Mouse (Mus musculus): Measurements from ENCODE around the gene Ttc33.

The Ttc33 gene

DNA sequence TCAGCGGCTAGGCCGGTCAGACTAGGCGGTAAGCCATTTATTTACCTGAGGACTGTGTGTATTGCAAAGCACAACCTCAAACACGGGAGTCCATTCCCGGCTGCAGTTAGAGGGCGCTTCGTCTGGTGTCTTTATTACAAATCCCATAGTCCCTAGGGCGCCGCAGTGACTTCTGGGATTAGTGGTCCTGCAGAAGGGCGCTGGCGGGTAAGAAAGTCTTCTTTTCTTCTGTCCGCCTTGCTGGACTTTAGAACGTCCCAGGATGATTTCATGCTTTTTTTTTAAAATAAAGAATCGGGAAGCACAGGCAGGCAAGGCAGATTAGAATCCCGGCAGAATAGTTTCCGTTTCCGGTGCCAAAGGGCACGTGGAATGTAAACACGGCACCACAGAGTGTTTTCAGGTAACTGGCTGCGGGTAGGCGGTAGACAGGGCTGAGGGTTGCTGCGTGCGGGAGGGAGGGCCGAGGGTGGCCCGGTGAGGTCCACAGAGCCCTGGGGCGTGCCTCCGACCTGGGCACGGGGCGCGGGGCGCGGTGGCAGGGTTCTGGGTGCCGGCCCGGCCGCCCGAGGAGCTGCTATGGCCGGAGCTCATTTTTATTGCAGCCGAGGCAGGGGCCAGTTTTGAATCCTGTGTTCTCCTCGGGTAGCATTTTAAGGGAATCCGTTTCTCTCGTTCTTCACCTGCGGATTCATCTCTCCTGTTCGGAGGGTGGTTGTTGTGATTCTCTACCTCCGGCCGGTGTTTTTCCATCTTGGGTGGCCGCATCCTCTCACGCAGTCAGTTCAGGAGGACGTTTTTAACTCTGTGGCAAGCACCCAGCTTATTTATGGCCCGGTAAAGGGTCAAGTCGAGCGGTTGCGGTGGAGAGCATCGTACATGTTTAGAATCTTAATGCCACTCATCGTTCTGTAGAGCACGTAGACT, at the start of gene Ttc33:
TSS of gene Ttc33 (plus strand) at position 160 of the 927 bp plus-strand sequence.
- in situ Hi-C loops (cut with MboI), result loop anchor here (25.0 kb wide), 1 partner anchor 1027 kb away; no protein-coding TSS in a partner anchor

DNA sequence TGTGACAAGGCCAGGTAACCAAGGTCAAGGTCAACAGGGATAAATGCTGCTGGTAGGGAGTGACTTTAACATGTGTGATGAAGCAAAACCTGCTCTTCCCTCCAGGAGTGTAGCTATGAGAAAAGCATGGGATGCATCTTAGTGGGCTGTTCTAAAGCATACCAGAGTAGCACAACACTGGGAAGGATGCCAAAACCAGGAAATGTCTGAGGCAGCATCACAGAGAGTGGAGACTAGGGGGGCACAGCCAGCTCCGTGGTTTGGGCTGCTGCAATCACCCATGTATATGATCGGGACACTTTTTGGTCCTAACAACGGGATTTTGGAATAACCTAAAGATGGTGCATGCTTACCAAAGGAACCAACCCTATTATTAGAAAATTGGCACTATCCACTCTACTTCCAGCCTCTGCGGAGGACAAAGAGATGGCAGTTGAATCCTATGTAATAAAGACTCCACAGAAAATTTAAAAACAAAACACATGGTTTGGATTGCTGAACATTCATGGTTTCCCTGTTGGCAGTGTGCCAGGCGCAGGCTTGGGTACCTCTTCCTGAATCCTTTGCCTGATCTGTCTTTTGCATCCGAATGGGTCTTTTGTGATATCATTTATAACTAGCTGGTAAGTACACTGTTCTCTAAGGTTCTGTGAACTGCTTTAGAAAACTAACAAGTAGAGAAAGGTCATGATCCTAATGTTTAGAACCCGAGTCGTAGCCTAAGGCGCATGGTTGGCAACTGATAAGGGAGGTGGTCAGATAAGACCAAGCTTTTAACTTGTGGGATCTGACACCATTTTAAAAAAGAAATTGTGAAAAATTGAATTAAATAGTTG, 47.1 kb upstream of the Ttc33 start:
- in situ Hi-C loops (cut with MboI), result no loop called here

DNA sequence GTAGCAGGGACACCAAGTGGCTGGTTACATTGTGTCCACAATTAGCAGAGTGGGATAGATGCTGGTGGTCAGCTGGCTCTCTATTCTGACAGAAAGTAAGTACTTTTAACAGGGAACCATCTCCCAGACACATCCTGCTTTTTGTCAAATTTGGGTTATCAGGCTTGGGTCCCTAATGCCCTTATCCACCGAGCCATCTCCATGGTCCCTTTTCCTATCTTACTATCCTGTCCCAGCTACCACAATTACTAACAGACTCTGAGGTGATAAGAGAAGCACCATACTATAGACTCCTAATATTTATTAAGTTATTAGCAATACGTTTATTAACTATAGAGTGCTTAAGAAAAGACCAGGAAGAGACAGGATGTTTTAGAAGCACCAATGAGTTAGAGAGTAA, 46.0 kb upstream of the Ttc33 start:
- in situ Hi-C loops (cut with MboI), result no loop called here

- in situ Hi-C loops (cut with MboI), result no loop called here
Observed at GRCm38 (mm10) chr15:5139863-5140262, 45.5 kb upstream of the Ttc33 start.

DNA sequence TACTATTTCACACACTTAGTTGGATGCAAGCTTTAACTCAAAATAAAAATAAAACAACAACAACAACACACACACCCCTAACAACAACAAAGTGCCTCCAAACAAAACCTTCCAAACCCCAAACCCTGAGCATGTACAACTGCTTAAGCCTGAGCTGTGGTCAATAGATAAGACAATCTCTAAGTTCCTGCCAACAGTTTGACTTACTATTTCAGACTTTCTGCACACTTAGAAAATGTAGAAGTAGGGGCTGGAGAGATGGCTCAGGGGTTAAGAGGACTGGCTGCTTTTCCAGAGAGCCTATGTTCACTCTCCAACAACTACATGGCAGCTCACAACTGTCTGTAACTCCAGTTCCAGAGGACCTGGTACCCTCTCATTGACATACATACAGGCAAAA, 45.0 kb upstream of the Ttc33 start:
- in situ Hi-C loops (cut with MboI), result no loop called here

DNA sequence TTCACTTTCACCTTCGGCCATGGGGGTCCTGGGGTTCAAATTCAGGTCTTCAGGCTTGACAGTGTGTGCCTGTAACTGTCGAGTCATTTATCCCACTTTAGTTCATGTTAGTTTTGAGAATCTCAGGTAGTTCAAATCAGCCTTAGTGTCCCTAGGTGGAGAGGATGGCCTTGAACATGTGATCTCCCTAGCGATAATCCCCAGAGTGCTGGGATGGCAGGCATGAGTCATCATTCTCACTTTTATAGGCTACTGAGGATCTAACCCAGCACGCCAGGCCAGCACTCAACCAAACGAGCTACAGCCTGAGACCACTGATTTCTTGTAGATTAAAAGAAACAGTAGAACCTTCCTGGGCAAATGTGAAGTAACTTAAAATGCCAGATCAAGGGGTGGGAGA, 43.3 kb upstream of the Ttc33 start:
- in situ Hi-C loops (cut with MboI), result no loop called here

DNA sequence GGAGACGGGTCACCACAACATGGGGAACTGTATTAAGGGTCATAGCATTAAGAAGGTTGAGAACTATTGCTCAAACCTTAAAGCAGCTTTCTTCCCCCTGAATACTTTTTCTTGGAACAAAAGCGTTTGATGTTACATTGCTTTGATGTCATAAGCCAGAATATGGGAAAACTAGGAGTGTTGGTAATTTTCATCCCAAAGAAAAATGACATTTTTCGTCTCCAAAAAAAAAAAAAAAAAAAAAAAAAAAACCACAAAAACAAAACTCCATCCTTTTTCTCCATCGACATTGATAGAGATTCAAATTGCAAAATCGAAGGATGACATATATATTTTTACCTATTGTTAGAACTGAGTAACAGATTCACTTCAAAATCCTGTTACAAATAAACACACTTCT, 42.6 kb upstream of the Ttc33 start:
- in situ Hi-C loops (cut with MboI), result no loop called here

DNA sequence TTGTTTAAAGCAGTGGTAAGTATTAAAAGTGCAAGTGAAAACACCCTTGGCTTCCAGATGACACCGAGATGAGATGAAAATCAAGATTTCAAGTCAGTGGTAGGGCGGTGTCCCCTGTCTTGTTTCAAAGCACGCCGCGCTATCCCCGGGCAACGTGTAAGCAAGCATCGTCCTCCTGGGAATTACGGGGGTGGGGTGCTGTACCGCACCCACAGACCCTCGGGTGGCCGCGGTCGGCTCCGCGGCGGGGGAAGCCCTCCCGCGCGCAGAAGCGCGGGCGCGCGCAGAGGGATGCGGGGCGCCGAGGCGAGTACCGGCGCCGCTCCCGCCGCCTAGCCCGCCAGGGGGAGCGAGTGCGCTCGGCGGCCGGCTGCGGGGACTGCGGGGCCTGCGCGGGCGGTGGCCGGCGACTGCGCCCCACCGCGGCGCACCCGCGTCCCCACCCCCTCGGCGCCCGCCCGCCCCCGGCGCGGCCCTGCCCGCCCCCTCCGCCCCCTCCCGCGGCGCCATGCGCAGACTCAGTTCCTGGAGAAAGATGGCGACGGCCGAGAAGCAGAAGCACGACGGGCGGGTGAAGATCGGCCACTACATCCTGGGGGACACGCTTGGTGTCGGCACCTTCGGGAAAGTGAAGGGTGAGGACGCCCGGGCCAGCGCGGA, 41.8 kb upstream of the Ttc33 start, which contains the start of gene Prkaa1:
TSS of gene Prkaa1 (plus strand) at position 501 of the 660 bp plus-strand sequence.
- in situ Hi-C loops (cut with MboI), result no loop called here

DNA sequence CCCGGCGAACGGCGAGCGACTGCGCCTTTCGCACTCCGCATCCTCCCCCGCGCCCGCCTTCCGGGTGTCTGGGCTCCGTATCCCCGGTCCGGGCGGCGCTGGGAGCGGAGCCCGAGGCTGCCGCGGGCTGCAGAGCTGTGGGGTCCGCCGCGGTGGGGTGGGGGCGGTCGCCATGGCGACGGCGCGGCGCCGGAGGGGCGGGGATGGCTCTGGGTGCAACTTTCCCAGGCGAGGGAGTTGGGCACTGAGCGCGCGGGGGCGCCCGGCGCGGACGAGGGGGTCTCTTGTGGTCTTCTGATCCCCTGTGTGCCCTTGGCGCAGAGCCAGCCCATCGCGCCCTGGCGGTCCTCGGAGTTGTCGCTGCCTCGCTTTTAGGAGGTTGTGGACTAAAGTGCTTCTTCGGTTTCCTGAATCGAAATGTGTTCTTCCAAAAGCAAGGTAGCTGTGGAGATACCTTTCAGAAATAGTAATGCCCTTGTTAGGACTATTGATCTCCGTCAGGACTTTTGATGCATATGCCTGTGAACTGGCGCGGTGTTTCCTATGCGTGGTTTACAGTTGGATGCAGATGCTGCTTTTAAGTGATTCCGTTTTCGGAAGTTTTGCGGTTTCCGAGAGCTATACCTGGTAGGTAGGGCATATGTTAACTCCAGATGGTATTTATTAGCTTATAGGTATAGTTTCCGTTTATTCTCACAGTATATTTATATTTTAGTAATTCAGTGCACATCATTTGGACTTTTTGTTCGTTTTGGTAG, 41.1 kb upstream of the Ttc33 start:
- in situ Hi-C loops (cut with MboI), result no loop called here

DNA sequence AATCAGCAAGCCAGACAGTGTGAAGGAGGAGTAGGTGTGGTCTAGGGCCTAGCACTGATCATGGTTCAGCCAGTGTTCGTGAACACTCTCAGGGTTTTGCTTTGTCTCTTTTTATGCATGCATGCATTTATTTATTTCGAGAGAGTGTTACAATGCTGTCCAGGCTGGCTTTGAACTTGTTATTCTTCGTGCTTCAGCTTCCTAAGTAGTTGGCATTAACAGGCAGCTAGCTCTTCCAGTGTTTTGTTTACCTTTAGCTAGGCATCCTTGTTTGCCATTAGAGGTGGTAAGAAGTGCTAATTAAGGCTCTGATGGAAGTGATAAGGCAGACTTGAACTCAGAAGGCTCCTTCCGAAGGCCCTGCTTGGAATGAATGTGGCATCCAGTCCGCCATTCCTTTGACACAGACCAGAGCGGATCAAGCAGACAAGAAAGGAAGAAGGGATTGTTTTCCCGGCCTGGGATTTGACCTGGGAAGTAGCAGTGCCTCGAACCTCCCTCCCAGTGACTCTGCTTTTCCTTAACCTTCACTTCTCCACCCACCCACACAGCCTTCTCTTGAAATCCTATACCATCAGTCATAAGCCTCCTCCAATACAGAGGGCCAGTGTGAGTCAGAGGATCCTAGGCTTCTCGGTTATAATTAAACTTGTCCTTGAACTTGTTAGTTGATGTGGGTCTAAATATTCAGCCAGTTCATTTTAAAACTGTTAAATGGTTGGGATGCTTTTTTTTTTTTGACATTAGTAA, 40.0 kb upstream of the Ttc33 start:
- in situ Hi-C loops (cut with MboI), result no loop called here

DNA sequence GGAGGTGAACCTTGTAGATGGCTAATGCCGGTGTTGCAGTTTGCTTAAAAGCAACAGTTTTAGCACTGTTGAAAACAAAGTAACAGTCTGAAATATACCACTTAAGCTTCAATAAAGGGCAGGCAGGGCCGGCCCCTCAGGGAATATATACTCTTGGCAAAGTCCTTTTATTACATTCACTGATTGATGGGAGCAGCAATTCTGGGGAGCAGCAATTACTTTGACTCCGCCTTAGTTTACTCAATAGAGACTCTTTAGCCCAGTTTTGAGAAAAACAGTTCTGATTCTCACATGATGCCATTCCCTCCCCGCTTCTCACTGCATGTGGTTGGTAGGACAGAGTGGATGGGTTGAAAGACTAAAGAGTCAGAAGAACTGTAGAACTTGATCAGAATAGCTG, 36.1 kb upstream of the Ttc33 start:
- in situ Hi-C loops (cut with MboI), result no loop called here

DNA sequence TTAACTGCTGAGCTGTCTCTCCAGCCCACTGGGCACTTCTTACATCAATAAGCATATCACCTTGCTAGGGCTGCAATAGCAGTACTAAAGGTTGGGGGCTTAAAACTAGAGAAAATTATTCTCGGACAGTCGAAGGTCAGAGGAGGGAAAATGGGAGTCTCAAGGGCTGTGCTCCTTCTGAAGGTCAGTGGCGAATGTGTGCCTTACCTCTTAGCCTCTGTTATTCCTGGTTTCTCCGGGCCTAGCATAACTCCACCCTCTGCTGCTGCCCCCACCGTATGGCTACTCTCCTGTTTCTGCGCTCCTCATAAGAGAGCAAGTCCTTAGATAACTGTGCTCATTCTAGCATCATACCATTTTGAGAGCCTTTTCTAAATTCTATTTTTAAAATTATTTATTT, 33.2 kb upstream of the Ttc33 start:
- in situ Hi-C loops (cut with MboI), result no loop called here

GRCm38 (mm10) chr15:5154621-5155020, 30.7 kb upstream of the Ttc33 start:
- in situ Hi-C loops (cut with MboI), result no loop called here

DNA sequence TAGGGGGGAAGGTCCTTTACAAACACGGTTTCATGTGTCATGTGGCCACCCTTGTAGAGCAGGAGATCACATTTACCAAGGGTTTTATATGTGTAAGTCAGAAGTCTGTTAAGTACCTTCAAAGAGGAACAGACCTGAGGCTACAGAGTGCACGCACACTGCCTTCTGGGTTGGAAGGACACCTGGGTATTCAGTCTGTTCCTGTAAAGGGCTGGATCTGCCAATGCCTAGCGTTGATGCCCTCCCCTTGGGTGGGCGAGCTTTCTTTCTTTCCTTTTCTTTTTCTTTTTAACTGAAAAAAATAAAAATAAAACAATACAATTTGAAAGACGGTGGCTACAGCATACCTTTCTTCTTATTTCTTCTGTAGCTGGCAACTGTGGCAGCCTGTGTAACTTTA, 30.2 kb upstream of the Ttc33 start:
- in situ Hi-C loops (cut with MboI), result no loop called here

- in situ Hi-C loops (cut with MboI), result no loop called here
Observed at GRCm38 (mm10) chr15:5156355-5156754, 29.0 kb upstream of the Ttc33 start.

- in situ Hi-C loops (cut with MboI), result no loop called here
Observed at GRCm38 (mm10) chr15:5157386-5157785, 27.9 kb upstream of the Ttc33 start.

- in situ Hi-C loops (cut with MboI), result no loop called here
Observed at GRCm38 (mm10) chr15:5158827-5159226, 26.5 kb upstream of the Ttc33 start.

DNA sequence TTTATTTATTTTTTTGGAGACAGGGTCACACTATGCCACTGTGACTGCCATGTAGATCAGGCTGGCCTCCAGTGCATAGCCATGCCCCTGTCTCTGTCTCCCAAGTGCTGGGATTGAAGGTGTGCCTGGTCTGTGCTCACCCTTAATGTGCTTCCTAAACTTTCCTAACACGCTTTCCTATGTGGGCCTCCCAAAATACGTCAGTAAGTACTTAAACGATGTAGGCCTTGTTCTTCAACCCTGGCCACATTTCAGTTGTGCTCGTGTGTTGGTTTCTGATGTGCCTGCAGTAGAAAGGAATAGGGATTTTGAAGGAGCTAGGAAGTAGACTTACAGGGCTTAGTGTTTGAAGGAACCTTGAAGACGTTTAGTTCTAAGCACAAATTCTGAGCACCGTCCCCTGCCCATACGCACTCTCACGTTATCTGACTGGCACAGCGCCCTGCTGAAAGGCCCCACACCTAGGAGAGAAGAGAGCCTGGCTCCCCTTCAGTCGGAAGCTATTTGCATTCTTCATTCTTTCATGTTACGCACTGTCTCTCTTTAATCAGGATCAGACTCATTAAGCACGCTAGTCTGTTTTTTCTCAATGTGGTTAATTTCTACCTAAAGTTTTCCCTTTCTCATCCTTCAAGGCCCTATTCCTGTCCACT, 20.1 kb upstream of the Ttc33 start:
- in situ Hi-C loops (cut with MboI), result no loop called here

GRCm38 (mm10) chr15:5173217-5173820, 12.0 kb upstream of the Ttc33 start:
- in situ Hi-C loops (cut with MboI), result no loop called here
